Mouse (Mus musculus) gastrocnemius, postnatal 10 days (tissue): ENCODE results near the gene Uroc1. TPM values are rescaled to one million over a fixed set of nuclear protein-coding genes. Genes with fewer than 3 reads are reported as not detected.
A peak's percentile ranks its signal among the peaks of the same experiment; 100 is the strongest.

Experiments
- DNase-seq: peaks from one replicate; pipeline ENCODE4 v3.0.0; 2021; ENCODE audit warnings: mixed read lengths
- total RNA-seq, 2 experiments: library from RNA; stranded (reverse); gene quantifications; 2 replicates each; pipeline ENCODE4 v1.2.3; 2021

Gene Uroc1
- total RNA-seq, 2 experiments from 2014 or later = not detected

DNA sequence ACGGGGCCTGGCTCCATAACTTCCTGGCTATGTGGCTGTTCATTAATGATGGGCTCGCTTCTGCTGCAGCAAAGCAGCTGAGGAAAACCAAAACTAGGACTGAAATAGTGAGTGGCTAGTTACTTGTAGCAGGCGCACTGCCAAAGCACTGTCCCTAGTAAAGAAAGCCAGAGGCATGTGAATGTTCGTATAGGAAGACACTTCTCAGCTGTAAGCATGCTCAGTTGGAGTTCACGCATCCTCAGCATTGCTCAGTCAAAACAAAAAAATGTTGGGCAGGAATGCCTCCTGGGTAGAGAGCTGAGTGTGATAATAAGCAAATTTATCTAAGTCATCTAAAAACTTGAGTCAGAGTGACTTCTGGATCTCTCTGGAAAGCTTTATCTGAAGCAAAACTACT lies 25.1 kb downstream of the Uroc1 start:
- no peak for DNase-seq

DNA sequence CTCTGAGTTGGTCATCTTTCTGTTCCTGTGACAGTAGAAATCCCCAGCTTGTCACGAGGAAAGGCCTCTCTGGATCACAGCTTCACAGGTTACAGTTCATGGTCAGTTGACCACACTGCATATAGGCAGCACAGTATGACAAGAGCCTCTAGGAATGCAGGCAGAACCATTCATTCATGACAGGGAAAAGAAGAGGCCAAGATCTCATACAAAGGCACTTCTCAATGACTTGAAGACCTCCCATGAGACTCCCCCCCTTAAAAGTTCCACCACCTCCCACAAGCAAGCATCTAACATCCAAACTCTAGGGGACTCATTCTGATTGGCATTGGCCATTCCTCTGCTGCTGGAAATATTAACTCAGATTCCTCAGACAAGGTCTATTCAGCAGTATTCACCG lies 26.4 kb downstream of the Uroc1 start:
- no peak for DNase-seq

DNA sequence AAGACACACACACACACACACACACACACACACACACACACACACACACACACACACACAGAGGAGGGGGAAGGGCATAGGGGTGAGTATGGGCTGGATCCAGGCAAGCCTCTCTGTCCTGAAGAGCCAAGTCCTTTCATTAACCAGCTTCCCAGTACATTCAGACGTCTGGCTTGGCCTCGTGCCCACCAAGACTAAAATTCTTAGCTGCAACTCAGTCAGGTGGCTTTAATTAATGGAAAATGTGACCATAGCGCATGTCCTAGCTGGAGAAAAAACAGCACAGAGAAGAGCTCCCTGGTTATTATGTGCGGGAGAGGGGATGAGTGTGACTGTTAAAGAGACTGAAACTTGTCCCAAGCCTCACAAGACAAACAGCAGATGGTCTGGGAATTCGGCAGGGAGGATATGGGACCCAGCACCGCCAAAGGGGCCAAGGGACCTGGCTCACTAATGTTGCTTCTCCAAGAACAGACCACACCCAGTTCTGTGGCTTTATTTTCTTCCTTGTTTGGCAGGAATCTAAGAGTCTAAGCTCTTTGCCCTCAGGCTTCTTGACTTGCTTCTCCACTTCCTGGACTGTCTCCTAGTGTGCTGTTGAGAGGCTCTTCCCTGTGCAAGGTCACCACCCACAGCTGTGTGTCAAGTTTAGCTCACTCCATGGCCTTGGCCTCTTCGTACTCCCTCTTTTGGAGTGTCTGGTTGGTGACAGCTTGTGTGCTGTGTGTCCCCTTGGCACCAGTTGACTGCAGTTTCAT lies 27.1 kb downstream of the Uroc1 start:
- DNase-seq = peak; percentile 65

DNA sequence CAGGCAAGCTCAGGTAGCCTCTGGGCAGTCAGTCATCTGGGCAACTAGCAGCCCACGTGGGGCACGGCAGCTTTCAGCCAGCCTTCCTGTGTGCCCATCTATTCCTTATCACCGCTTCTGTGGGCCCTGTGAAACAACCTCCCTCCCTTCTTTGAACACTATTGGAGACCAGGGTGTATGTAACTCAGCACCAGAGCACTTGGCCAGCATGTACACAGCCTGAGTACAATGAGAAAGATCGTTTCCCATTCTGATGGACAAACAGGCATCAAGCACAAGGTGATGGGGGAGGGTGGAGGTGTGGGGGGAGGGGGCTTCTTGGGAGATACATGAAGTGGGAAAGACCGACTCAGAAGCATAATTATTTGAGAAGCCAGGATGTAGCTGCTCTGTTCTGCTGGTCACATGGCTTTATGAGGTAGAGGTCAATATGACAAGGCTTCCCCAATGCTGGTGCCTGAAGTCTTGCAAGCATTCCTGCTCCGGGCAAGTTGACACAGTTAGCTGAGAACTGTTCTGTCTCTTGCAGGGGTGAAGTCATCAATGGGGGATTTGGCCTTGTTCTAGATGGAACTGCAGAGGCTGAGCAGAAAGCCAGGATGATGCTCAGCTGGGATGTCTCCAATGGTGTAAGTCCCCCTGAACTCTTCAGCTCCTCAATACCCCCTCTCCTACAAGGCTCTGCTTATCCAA lies 28.0 kb downstream of the Uroc1 start:
- DNase-seq = no peak

DNA sequence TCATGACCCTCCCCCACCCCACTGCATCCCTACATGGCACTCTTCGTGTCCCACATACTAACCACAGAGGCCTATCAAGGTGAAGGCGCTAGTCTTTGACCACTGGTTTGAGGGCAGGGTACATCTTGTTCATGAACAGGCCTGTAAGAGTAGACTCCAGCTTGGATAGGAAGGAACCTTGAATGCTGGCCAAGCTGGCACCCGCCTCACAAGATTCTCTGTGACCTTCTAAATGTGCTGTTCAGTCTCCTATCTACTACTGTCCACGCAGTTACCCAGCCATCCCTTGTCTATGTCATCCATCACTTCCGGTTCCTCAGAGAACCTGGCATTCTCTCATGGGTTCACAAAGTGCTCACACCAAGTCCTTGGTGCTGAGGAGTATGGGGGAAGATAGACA lies 30.2 kb downstream of the Uroc1 start:
- no peak for DNase-seq

DNA sequence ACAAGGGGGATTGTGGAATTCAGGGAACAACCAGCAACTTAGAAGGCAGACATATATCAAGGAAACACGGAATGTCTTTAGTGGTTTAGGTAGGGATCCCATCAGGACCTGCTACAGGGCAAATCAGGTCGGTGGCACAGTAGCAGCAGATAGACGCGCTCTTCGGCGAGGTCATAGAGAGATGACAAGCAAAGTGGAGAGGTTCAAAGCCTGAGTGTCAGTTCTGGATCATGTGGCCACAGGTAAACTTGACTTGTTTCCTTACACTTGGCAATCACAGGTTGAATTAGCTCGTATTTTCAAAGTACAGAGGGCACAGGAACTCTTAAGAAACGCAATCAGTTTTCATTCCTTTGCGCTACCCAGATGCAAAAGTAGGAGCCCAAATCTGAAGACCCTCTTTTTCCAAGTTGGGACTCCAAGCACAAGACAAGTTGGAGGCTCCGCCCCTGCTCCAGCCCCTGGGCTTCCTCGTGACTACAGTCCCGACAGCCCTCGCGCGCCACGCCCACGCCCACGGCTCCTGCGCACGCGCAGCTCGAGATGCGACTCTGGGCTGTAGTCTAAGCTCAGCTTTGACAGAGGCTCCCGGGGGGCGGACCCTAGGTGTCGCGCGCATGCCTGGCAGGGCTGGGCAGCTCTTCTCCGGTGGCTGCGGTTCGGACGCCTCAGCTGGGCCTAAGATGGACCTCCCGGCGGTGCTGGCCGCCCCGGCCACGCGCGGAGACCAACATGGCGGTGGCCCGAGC lies 36.1 kb downstream of the Uroc1 start, which contains the start of gene Zxdc:
Gene Zxdc (plus strand): TSS at position 517 of the 749 bp plus-strand sequence.
- peak; percentile 99 for DNase-seq

DNA sequence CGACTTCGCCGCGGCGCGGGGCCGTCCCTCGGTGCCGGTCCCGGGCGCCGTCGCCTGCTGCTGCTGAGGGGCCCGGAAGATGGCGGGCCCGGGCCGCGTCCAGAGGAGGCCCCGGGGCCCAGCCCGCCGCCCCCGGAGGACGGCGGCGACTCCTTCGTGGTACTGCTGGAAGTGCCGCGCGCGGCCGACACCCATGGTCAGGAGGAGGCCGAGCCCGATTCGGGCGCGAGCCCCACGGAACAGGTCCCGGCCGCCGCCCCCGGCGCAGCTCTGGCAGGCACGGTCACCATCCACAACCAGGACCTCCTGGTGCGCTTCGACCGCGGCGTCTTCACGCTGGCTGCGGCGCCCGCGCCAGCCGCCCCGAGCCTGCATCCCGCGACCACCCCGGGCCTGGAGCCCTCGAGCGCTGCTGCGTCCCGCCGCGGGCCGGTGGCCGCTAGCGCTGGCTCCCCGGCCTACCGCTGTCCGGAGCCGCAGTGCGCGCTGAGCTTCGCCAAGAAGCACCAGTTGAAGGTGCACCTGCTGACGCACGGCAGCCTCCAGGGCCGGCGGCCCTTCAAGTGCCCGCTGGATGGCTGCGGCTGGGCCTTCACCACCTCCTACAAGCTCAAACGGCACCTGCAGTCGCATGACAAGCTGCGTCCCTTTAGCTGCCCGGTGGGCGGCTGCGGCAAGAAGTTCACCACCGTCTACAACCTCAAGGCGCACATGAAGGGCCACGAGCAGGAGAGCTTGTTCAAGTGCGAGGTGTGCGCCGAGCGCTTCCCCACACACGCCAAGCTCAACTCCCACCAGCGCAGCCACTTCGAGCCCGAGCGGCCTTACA lies 36.9 kb downstream of the Uroc1 start:
- DNase-seq = peak; percentile 54

DNA sequence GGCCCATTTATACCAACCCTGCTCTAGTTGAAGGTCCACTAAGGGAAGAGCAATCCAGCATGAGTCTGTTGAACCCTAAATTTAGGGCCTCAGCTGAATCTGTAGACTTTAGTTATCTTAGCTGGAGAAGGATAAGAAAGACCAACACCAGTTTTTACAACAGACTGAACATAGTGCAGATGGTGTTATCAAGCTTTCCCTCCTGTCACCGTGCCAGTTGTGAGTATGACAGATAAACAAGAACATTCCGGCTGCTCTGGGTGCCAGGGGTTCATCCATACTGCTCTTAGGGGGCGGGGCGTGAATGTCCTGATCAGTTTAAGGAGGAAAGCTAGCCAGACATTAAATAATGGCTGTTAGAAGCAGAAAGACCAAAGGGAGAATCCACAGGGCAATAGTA lies 41.6 kb downstream of the Uroc1 start:
- no peak for DNase-seq

DNA sequence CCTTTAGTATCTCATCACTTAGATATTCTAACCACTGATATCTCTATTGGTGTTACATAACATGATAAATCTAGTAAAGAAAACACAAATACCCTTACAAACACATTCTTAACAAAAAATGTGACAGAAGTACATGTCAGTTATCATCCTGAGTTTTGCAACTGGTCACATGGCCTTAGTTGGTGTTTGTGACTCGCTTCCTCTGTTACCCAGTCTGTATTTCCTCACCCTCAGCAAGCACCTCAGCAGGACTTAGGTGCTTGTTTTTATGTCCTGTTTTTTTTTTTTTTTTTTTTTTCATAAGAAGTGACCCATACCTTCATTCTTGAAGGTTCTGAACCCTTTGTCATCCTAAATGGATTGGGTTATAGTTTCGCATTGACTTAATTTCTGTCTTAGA lies 44.6 kb downstream of the Uroc1 start:
- DNase-seq = no peak

DNA sequence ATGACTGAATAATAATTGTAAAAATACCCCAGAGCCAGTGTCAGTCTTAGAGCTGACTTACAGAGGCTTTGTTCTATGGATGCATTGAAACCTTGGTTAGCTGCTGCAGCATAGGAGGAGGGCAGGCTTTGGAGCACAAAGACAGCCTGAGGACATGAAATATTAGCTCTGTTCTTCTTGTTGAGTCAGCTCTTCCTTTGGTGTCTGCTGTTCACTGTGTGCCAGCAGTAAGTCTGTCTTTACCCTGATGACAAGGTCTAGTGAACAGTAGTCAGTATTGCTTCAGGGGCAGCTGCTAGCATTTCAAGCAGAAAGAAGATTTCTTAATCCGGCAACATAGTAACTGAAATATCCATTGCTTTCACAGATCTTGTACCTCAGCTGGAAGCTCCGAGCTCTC lies 48.4 kb downstream of the Uroc1 start:
- DNase-seq = no peak

DNA sequence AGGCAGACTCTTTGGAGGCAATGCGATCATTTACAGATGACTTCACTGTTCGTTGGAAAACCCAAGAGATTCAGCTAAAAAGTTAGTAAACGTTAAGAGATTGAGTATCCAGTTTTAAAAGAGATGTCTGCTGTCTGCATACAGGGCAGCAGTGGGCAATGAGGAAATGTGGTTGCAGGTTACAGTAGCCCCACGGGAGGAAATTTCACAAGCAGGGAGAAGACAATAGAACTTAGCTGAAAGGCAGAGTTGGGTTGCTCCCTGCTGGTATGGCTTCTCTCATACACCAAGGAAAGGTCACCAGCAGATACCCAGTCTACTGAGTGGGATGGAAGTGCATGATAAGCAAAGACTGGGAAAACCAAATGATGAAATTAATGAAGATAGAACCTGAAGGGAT lies 57.5 kb downstream of the Uroc1 start:
- DNase-seq = no peak

DNA sequence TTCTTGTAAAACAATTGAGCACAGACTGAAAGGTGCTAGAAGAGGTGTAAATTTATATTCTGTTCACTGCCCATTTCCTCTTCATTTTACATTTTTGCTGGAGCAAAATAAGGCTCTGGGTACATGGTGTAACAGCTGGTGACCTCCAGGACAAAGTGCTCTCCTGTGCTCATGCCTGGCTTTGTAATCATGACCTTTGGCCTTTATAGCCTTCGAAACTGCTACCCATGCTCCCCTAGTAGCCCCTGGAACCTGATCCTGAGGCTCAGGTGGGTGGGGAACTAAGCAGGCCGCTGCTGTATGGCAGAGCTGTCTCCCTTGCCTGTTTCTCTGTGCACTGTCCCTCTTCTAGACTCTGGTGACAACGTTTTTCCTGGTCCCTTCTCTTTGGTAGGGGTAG lies 60.9 kb downstream of the Uroc1 start:
- no peak for DNase-seq

DNA sequence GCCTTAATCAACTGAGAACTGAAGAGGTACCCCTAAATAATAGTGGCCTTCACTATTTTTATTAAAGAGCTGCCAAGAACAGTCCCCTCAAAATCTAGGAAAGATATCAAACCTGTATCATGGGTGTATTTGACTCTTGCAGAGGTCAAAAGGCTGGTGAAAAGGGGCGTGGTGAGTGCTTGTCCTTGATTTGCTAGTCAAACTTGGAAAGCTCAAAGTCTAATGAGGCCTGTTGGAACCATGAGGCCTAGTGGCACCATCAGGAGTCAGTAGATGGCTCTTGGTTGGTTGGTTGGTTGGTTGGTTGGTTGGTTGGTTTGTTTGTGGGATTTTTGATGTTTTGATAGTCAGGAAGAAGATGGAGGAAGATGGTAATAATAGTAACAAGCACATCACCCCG lies 62.7 kb downstream of the Uroc1 start:
- DNase-seq = no peak

DNA sequence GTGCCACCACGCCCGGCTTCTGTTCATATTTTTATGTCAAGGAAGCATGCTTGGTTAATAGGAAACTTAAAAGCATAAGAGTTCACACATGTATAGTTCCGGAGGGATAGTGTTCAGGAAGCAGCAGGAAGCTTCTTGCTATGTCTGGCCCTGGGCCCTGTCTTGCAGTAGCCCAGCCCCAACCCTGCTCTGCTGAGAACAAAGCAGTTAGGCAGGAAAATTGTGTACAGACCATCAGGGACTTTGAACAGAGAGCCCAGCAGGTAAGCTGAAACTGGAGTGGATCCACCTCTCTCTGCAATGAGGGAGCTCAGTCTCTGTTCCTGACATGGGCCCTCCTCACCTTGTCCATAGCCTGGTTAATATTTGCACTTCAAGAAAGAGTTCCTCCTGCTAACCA lies 64.2 kb downstream of the Uroc1 start:
- DNase-seq = no peak

DNA sequence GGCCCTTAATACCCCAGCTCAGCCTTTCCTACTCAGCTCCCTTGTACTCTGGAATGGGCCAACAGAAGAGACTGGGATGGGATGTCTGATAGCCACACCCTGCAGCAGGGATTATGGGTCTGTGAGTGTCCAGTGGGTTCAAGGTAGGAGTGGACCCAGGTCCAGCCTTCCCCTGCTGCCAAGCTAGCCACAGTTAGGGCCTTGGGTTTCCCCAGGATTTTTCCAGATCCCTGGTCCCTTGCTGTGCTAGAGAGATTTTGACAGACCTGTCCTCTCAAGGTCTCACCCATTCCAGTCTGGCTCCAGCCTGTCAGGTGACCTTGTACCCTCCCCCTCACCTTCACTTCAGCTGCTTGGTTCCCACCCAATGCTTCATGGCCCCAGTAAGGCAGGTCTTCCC lies 75.5 kb downstream of the Uroc1 start:
- DNase-seq = no peak

DNA sequence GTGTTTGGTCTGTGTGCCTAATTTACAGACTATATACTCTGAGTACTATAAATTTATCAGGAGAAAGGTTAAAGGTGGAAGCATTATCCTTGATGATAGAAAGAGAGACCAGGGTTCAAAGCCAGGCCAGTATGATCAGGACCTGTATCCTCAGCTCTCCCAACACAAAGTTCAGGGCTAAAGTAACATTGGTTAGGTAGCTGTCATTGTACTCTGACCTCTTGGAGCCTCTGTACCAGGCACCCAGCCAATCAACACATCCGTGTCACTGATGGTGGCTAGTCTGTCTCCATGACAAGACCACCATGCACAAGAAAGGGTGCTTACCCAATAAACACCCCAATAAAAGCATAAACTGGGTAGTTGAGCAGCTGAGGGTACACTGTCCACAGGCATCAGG lies 77.9 kb downstream of the Uroc1 start:
- DNase-seq = no peak

DNA sequence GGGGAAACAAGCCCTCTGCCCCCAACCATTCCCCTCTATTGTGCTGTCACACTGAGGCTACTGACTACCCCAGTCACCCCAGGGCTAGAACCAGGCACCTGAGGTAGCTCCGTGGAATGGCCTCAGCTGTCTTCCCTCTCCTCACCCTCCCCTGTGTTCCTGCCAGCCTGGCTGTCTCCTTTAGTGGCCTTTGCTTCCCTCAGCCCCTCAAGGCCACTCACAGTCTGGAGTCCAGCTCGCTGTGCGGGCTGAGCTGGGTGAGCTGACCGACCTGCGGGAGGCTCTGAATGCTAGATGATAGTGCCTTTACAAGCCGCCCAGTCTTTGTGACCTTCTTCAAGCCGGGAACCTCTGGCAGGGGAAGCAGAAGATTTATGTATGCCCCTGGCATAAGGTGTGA lies 78.8 kb downstream of the Uroc1 start:
- no peak for DNase-seq

Other genes starting within 250 kb of the Uroc1 start
- not detected for gene Vmn1r50, start 231.9 kb upstream of the Uroc1 start, total RNA-seq
- not detected for gene Vmn1r51, start 210.7 kb upstream of the Uroc1 start, total RNA-seq
- gene Vmn1r52, start 158.5 kb upstream of the Uroc1 start, total RNA-seq = not detected
- gene V1ra8, start 130.5 kb upstream of the Uroc1 start, total RNA-seq = not detected
- not detected for gene Vmn1r53, start 108.8 kb upstream of the Uroc1 start, total RNA-seq
- gene Vmn1r54, start 87.0 kb upstream of the Uroc1 start, total RNA-seq = not detected
- gene BC048671, start 32.1 kb upstream of the Uroc1 start, total RNA-seq = not detected
- 1 to 10 TPM; 1.8 TPM for gene Chst13, start 8.1 kb upstream of the Uroc1 start, total RNA-seq
- 10 to 100 TPM; 14.3 to 16.9 TPM for gene Zxdc, start 36.2 kb downstream of the Uroc1 start, total RNA-seq
- gene Cfap100, start 95.5 kb downstream of the Uroc1 start, total RNA-seq = under 1 TPM; 0.34 to 0.47 TPM
- 10 to 100 TPM in 1 of 2 experiments, 1 to 10 TPM in 1; 8.6 to 17.2 TPM for gene Klf15, start 129.3 kb downstream of the Uroc1 start, total RNA-seq
- 1 to 10 TPM; 3.3 to 3.7 TPM for gene Aldh1l1, start 153.1 kb downstream of the Uroc1 start, total RNA-seq